Mouse (Mus musculus): Measurements from ENCODE around the gene Tmed5.
"Not testable (repeated sequence)": the region's sequence is repeated elsewhere in the genome, so short reads cannot be mapped to it uniquely, and the experiment has no call there.

Tmed5 gene

DNA sequence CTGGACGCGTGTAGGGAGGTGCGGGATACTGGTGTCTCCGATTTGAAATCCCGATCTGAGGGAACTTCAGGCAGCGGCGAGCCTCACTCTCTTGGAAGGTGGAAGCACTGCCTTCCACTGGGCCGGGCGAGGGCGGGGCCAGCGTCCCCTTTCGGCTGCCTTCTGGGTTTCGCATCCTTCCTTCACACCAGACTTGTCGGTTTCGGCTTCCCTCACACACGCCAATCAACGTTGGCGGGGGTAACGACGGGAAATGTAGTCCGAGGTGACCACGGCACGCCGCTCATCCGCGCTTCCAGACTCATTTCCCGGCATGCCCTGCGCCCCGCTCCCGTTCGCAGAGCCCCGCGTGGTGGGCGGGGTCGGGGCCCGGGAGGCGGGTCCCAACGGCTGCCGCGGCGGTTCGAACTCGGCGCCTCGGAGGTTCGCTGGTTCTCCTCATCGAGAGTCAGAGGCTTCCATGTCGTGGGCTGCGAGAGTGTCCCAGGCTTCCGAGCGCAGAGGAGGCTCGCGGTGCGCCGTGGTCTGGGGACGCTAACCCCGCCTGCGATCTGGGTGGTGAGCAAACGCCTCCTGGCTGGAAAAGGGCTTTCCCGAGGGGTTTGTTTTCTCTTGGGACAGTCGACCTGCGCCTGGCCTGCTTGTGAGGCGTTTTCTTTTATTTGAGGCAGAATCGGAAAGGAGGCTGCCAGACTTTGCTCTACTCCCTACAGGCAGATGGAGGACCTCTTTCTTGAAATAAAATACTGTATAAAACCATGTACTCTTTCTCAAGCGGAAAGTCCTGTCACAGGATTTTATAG lies at the start of gene Tmed5, which contains the start of gene Ccdc18:
Tmed5 (minus strand) TSS at position 180 of the 803 bp plus-strand sequence.
Ccdc18 (plus strand) TSS at position 435 of the 803 bp plus-strand sequence.
- DNase-seq (ENCODE audit: low read depth, low spot score), result peak; percentile 99
- peaks cover 6% of the 10 kb centered on the region for H3K36me3 ChIP-seq (ENCODE audit: control insufficient read depth, insufficient read depth, low read length, poor library complexity, severe bottlenecking)
- no peaks in the 10 kb centered on the region for H3K27me3 ChIP-seq (ENCODE audit: control insufficient read depth, insufficient read depth, low read length, poor library complexity, severe bottlenecking)

DNA sequence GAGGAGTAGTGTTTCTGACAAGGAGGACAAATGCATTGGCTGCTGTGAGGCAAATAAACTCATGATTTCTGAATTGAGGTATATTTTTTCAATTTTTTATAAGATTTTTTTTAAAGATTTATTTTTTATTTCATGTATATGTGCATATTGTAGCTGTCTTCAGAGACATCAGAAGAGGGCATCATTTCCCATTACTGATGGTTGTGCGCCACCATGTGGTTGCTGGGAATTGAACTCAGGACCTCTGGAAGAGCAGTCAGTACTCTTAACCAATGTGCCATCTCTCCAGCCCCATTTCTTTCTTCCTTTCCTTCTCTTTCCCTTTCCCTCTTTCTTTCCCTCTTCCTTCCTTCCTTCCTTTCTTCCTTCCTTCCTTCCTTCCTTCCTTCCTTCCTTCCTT lies 31.3 kb upstream of the Tmed5 start:
- Histone ChIP-seq H3K27me3 (ENCODE audit: control insufficient read depth, insufficient read depth, low read length, poor library complexity, severe bottlenecking) (no peaks in the 10 kb centered on the region), H3K36me3 (ENCODE audit: control insufficient read depth, insufficient read depth, low read length, poor library complexity, severe bottlenecking) (no peaks in the 10 kb centered on the region)
- peak; percentile 21 for DNase-seq (ENCODE audit: low read depth, low spot score)

DNA sequence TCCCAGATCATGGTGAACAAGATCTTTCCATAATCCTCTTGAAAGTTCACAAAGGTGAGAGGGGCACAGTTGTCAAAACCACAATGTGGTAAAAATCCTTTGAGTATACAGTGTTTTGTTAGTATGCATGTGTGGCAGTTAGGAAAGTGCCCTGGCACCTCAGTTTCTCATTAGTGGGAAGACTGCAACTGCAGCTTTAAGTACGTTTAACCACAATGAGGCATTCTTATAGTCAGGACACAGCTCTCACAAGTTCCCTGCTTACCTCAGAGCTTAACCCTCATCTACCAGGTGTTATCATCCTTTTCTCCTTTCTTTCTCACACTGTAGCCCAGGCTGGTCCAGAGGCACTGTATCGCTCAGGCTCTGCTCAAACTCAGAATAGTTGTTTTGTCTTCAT lies 28.4 kb upstream of the Tmed5 start:
- no peaks in the 10 kb centered on the region for H3K27me3 ChIP-seq (ENCODE audit: control insufficient read depth, insufficient read depth, low read length, poor library complexity, severe bottlenecking)
- DNase-seq (ENCODE audit: low read depth, low spot score), result no peak
- H3K36me3 ChIP-seq (ENCODE audit: control insufficient read depth, insufficient read depth, low read length, poor library complexity, severe bottlenecking), result no peaks in the 10 kb centered on the region

DNA sequence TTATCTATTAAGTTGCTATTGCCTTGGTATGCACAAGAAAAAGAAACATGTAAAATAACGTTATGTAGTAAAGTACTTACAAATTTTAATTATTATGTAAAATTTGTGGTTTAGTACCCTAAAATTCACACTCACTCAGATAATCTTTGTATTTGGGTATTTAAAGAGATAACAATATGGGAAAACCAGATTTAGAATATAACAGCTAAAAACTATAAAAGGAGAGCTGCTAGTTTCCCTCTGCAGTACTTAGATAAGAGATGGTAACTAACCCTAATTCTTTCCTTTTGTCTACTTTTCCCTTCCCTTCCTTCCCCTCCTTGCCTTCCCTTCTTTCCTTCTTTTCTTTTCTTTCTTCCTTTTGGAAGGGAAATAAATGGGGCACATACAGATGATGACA lies 20.2 kb upstream of the Tmed5 start:
- H3K36me3 ChIP-seq (ENCODE audit: control insufficient read depth, insufficient read depth, low read length, poor library complexity, severe bottlenecking), result no peaks in the 10 kb centered on the region
- H3K27me3 ChIP-seq (ENCODE audit: control insufficient read depth, insufficient read depth, low read length, poor library complexity, severe bottlenecking), result no peaks in the 10 kb centered on the region
- no peak for DNase-seq (ENCODE audit: low read depth, low spot score)

DNA sequence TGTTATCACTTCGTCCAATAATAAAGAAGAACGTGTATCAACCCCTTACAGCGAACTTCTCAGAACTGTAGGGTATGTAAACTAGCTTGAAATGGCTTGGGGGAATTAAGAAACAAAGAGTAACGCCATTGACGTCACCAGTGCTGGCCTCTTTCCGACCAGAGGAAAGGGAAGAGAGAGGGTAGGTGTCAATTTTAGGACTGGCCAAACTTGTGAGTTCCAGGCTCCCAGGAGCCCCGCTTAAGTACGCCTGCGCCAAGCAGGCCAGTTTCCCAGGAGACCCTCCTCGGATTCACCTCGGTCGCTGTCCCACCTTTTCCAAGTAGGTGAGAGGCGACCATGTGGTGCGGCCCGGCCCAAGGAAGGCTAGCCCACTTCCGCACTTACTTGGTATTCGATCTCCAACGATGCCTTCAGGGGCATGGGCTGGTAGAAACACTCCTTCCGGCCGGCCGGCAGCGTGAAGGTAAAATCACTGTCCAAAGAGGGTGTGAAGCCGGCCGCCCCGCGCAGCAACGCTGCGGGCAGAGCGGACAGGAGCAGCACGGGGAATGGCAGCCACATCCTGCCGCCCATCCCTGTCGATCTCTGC lies 475 bp downstream of the Tmed5 start:
- Histone ChIP-seq H3K36me3 (ENCODE audit: control insufficient read depth, insufficient read depth, low read length, poor library complexity, severe bottlenecking) (peaks cover 6% of the 10 kb centered on the region), H3K27me3 (ENCODE audit: control insufficient read depth, insufficient read depth, low read length, poor library complexity, severe bottlenecking) (no peaks in the 10 kb centered on the region)
- DNase-seq (ENCODE audit: low read depth, low spot score), result peak; percentile 83

DNA sequence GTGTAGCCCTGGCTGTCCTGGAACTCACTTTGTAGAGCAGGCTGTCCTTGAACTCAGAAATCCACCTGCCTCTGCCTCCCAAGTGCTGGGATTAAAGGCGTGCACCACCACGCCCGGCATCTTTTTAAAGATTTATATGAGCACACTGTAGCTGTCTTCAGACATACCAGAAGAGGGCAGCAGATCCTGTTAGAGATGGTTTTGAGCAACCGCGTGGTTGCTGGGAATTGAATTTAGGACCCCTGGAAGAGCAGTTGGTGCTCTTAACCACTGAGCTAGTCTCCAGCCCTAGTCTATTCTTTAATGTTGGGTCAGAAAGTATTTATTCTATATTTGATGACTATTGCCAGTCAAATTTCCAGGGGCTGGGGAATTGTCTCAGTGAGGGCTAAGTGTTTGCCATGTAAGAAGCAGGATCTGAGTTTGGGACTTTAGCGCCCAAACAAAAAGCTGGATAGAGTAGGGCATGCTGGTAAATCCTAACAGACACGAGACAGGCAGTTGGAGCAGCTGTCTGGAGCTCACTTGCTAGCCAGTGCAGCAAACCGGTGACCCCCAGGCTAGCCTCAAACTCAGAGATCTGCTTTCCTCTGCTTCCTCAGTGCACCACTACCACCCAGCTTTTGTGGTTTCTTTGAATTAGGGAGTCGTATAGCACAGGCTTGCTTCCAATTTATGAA lies 12.1 kb downstream of the Tmed5 start:
- DNase-seq (ENCODE audit: low read depth, low spot score), result peak; percentile 13
- no peaks in the 10 kb centered on the region for H3K27me3 ChIP-seq (ENCODE audit: control insufficient read depth, insufficient read depth, low read length, poor library complexity, severe bottlenecking)
- H3K36me3 ChIP-seq (ENCODE audit: control insufficient read depth, insufficient read depth, low read length, poor library complexity, severe bottlenecking), result peaks cover 6% of the 10 kb centered on the region; the same call in 1 of the 2 replicates

DNA sequence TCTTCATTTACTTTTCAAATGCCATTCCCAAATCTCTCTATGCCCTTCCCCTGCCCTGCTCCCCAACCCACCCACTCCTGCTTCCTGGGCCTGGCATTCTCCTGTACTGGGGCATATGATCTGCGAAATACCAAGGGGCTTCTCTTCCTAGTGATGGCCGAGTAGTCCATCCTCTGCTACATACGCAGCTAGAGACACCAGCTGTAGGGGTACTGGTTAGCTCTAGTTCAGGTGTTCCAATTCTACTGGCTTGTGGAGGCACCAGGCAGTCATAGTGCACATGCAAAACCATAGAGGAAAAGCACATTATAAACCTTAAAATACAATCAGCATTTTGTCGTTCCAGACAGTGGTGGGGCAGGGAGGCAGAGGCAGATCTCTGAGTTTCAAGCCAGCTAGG lies 14.7 kb downstream of the Tmed5 start:
- Histone ChIP-seq H3K27me3 (ENCODE audit: control insufficient read depth, insufficient read depth, low read length, poor library complexity, severe bottlenecking) (no peaks in the 10 kb centered on the region), H3K36me3 (ENCODE audit: control insufficient read depth, insufficient read depth, low read length, poor library complexity, severe bottlenecking) (peaks cover 4% of the 10 kb centered on the region; the same call in 1 of the 2 replicates)
- no peak for DNase-seq (ENCODE audit: low read depth, low spot score)

DNA sequence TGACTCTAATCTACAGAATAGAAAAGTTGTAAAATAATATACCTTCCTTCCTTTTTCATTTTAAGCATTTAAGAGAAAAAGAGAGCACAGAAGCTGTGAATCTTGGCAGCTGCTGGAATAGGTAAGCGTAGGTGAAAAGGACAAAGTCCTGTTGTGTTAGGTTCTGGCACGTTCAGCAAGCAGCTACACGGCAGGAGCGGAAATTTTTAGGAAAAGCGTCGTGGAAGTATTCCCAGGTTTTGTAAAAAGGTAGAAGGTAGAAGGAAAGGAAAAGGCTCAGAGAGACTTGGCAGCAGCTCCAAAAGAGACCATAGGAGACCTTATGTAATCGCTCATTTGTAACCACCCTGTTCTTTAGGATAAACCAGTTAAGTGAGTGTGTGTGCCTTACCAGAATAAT lies 23.1 kb downstream of the Tmed5 start:
- peaks cover 10% of the 10 kb centered on the region; the same call in 1 of the 2 replicates for H3K36me3 ChIP-seq (ENCODE audit: control insufficient read depth, insufficient read depth, low read length, poor library complexity, severe bottlenecking)
- no peaks in the 10 kb centered on the region for H3K27me3 ChIP-seq (ENCODE audit: control insufficient read depth, insufficient read depth, low read length, poor library complexity, severe bottlenecking)
- no peak for DNase-seq (ENCODE audit: low read depth, low spot score)

DNA sequence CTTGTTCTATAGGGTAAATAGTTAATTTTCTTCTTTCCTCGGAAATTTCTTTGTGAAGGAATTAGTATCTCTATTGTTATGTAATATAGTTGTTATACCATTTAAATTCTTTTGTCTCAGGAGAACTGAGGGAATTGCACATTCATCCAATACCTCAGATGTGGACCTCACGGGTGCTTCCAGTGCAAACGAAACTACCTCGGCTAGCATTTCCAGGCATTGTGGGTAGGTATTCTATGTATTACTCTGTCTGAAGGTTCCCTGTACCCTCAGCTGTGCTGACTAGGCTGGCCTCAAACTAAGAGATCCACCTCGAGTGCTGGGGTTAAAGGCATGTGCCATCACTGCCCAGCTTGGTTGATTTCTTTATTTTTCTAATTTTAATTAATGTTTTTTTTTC lies 28.1 kb downstream of the Tmed5 start:
- H3K36me3 ChIP-seq (ENCODE audit: control insufficient read depth, insufficient read depth, low read length, poor library complexity, severe bottlenecking), result peaks cover 14% of the 10 kb centered on the region
- no peak for DNase-seq (ENCODE audit: low read depth, low spot score)

DNA sequence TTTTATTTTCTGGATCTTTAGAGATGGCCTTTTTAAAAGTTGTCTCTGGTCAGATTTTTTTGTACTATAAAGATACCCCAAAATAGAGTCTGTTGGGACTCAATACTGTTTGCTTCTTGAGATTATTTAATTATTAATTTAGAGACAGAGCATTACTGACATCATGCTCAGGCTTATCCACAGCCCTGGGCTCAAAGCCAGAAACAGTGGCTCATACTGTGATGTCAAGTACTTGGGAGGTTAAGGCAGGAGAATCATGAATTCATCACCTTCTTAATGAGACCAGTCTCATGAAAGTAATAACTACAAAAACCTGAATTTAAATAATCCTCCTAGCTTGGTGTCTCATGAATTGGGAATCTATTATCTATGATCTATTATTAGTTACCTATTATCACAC lies 32.2 kb downstream of the Tmed5 start:
- no peaks in the 10 kb centered on the region for H3K27me3 ChIP-seq (ENCODE audit: control insufficient read depth, insufficient read depth, low read length, poor library complexity, severe bottlenecking)
- DNase-seq (ENCODE audit: low read depth, low spot score), result no peak
- H3K36me3 ChIP-seq (ENCODE audit: control insufficient read depth, insufficient read depth, low read length, poor library complexity, severe bottlenecking), result peaks cover 9% of the 10 kb centered on the region

More for the DNA sequence above, 28.1 kb downstream of the Tmed5 start:
- H3K27me3 ChIP-seq (ENCODE audit: control insufficient read depth, insufficient read depth, low read length, poor library complexity, severe bottlenecking), result no peaks in the 10 kb centered on the region

DNA sequence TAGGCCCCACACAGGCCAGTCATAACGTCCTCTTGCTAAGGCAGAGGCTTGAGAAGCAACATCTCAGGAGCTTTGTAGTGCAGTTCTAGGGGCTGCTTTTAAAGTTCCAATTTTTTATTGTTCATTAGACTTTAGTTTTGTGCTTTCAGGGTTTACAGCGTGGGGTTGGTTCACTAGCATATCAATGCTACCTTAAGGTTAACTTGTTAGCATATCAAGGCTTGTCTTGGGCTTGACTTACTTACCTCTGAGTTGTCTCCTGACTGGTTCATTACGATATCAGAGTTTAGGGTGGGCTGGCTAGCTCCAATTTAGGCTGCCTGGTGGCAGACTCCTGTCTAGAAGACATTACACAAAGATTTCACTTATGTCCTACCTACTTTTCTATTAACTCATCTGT lies 34.7 kb downstream of the Tmed5 start:
- no peak for DNase-seq (ENCODE audit: low read depth, low spot score)
- Histone ChIP-seq H3K36me3 (ENCODE audit: control insufficient read depth, insufficient read depth, low read length, poor library complexity, severe bottlenecking) (peaks cover 6% of the 10 kb centered on the region), H3K27me3 (ENCODE audit: control insufficient read depth, insufficient read depth, low read length, poor library complexity, severe bottlenecking) (no peaks in the 10 kb centered on the region)

DNA sequence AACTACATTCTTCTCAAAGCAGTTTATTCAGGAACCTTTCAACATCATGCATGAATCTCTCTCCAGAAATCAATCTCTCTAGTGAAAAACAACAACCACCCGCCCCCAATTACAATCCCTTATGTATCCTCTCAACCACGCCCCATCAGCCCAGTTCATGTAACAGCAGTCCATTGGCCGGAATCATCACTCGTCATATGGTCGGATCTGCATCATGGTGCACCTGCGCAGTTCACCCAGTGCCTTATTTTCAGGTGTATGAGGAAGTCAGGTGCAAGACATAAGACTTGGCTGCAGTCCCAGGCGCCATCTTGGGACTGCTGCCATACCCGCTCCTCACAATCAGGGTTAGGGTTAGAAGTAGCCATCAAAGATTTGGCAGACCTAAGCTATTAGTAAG lies 39.7 kb downstream of the Tmed5 start:
- not testable (repeated sequence) for DNase-seq (ENCODE audit: low read depth, low spot score); H3K27me3 ChIP-seq (ENCODE audit: control insufficient read depth, insufficient read depth, low read length, poor library complexity, severe bottlenecking)
- peaks cover 11% of the 10 kb centered on the region; the same call in 1 of the 2 replicates for H3K36me3 ChIP-seq (ENCODE audit: control insufficient read depth, insufficient read depth, low read length, poor library complexity, severe bottlenecking)

DNA sequence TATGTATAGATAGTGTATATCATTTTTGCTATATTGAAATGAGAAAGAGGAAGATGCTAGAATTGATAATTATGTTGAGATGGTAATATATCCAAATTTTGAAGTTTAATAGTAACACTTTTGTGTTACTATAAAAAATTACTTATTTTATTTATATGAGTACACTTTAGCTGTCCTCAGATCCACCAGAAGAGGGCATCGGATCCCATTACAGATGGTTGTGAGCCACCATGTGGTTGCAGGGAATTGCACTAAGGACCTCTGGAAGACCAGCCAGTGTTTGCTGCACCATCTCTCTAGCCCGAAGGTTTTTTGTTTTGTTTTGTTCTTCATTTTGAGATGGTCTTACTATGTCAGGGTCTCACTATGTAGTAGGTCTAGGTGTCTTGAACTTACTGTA lies 47.0 kb downstream of the Tmed5 start:
- H3K27me3 ChIP-seq (ENCODE audit: control insufficient read depth, insufficient read depth, low read length, poor library complexity, severe bottlenecking), result no peaks in the 10 kb centered on the region
- DNase-seq (ENCODE audit: low read depth, low spot score), result peak; percentile 17

DNA sequence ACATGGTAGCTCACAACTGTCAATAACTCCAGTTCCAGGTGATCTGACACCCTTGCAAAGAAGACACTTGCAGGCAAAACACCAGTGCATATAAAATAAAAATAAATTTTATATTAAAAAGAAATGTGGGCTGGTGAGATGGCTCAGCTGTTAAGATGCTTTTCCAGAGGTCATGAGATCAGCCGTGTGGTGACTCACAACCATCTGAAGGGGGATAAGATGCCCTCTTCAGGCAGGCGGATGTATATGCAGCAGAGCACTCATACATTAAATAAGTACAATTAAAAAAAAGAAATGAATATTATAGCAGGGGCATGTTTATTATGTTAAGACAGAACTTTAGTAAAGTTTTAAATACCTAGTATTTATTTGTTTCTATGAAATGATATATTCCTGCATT lies 50.0 kb downstream of the Tmed5 start:
- Histone ChIP-seq H3K36me3 (ENCODE audit: control insufficient read depth, insufficient read depth, low read length, poor library complexity, severe bottlenecking) (peaks cover 4% of the 10 kb centered on the region), H3K27me3 (ENCODE audit: control insufficient read depth, insufficient read depth, low read length, poor library complexity, severe bottlenecking) (no peaks in the 10 kb centered on the region)
- peak; percentile 53 for DNase-seq (ENCODE audit: low read depth, low spot score)

More for the DNA sequence above, 47.0 kb downstream of the Tmed5 start:
- H3K36me3 ChIP-seq (ENCODE audit: control insufficient read depth, insufficient read depth, low read length, poor library complexity, severe bottlenecking), result peaks cover 9% of the 10 kb centered on the region

DNA sequence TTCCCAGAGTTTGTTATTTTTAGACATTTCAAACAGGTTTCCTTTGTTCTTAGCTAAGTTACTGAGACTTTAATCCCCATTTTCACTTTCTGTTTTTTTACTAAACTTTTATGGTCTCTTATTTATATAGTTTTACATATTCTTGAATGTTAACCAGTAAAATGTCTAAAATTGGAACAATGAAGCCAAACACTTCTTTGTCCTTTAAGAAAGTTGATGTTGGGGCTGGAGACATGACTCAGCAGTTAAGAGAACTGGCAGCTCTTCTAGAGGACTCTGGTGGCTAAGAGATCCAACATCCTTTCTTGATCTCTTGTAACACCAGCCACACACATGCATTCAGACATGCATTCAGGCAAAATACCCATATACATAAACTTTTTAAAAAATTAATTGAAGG lies 52.8 kb downstream of the Tmed5 start:
- DNase-seq (ENCODE audit: low read depth, low spot score), result no peak
- Histone ChIP-seq H3K27me3 (ENCODE audit: control insufficient read depth, insufficient read depth, low read length, poor library complexity, severe bottlenecking) (no peaks in the 10 kb centered on the region), H3K36me3 (ENCODE audit: control insufficient read depth, insufficient read depth, low read length, poor library complexity, severe bottlenecking) (peaks cover 6% of the 10 kb centered on the region)
